Mouse (Mus musculus) megakaryocyte, embryonic 14.5 days (primary cell): Measurements from ENCODE around the gene Faap20.

Experiments
- FLI1 ChIP-seq: IDR thresholded peaks from 2 replicates; pipeline ENCODE4 v1.6.1; 2012; ENCODE audit warnings: low read length, inconsistent platforms, mixed read lengths
- GATA1 ChIP-seq: IDR thresholded peaks from 3 replicates; pipeline ENCODE4 v1.6.1; 2012; ENCODE audit warnings: mixed read lengths, low read length, inconsistent platforms, borderline replicate concordance

DNA sequence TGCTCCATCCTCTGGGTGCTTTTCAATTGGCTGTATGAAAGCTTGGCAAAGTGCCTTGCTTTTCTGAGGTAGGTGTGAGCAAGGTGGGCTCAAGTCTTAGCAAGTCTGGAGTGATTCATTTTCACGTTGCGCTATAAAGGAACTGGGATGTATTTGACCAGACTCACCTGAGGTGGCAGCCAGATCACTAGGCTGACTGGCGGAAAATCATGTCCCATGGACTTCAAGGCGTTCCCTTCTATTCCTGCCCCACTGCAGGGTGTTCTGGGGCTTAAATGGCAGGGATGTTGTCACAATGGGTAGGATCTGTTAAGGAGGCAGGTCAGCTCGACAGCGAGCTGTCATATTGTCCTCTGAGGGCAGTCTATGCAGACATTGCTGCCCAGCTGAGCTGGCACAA lies 2.7 kb downstream of the Faap20 start:
- no peak for TF ChIP-seq GATA1
- no peak for TF ChIP-seq FLI1
